Mouse (Mus musculus) adrenal gland, adult (tissue): ENCODE results near the gene Cdk18.

Experiments
- DNase-seq, 2 experiments: peaks; one replicate each; pipeline ENCODE4 v3.0.0; 2022 to 2023; ENCODE audit warnings: low spot score in 1 of 2; ENCODE audit not compliant: inconsistent age in 2 of 2

The Cdk18 gene

DNA sequence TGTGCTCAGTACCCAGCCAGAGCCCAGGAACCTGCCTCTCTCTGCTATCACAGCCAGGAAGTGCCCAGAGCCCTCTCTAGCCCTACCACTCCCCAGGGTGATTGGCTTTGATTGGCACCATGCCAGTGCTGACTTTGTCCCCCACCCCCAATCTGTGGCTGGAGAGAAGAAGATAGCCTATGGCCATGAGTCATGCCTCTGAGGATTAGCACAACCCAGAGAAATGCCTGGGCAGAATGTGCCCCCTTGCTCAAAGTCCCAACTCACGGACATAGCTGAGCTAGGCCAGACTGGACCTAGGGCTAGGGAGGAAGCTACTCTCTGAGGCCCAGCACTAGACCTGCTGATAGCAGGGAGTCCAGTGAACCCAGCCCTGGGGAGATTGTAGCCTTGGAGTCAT lies 10.7 kb upstream of the Cdk18 start:
- peak in 1 of 2 experiments; percentile 37 for DNase-seq

- peak in 1 of 2 experiments; percentile 1 for DNase-seq
These were observed 9.9 kb upstream of the Cdk18 start for GRCm38 (mm10) chr1:132149410-132149809.

DNA sequence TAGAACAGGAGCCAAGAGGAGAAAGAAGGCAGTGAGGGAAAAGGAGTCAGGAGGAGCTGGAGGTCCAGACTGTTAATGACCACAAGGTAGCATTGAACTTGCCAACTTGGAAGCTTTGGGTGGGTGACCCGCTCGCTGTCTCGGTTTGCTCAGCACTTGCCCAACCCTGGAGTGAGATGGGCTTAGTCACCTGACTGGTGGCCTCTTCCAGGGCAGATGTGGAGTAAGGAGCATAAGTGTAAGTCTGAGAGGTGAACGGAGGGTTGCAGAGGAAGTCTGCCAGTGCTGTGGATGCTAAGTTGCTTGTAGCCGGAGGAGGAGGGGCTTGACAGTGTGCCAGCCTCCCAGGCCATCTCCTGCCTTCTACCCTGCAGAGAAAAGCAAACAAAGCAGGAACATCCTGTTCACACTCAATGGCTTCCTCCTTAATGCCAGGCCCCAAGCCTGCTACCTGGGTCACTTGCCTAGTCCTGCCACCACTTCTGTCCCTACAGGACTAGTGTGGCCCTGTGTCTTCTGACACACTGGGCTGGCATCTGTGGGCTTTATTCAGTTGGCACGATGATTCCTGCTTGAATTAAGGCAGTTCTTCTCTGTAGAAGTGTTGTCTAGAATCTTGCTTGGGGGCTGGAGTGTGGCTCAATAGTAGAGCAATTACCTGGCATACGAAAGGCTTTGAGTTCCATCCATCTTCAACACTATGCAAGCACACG lies 6.6 kb upstream of the Cdk18 start:
- peak in 1 of 2 experiments; percentile 49 for DNase-seq

DNA sequence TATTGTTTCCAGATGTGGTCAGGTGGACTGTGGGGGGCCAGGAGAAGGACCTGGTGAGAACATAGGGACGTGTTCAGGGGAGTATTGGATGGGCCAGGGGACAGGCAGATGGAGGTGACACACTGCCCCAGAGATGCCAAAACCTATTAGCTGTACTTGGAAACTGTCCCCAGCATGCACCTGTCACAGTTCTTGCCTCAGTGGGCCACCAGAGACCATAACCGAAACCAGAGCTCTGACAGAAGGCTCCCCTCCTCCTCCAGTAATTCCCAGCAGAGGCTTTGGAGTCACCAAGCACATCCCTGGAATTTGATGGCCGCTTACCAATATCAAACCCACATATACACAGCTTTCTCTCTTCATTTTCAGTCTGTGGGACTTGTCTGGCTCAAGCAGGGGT lies 5.4 kb upstream of the Cdk18 start:
- DNase-seq, result no peak

DNA sequence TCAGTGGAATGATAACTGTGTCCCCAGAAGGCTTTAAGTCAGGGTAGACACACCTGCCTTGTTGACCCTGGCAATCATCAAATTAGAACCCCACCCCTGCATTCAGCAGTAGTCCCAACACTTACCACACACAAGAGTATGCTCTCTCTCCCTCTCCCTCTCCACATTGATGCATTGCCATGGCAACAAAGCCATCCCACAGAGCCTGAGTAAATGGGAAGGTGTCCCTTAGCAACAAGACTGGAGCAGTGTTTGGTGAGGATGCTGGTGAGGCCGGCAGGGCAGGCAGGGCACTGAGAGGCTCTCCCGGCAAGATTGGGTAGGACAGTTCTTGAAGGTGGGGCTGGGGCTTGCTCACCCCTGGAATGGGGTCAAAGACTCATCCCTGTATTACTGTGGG lies 4.7 kb upstream of the Cdk18 start:
- no peak for DNase-seq

GRCm38 (mm10) chr1:132143730-132144129 lies 4.2 kb upstream of the Cdk18 start:
- DNase-seq, result no peak

DNA sequence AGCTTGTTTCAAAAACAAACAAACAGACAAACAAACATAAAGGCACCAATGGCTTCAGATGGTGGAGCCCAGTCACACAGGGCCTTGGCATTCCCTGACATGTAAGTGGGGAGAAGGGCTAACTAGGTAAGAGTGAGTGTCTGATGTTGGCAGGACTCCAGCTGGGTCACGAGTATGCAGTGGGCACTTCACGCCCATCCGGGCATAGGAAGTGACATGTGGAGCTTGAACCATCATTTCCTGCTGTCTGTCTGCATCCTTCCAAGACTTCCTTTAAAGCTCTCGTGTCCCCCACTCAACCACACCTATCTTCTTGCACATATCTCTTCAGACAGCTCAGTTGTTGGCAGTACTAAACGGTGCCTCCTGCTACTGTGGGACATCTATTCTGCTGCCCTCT lies 3.6 kb upstream of the Cdk18 start:
- peak in 1 of 2 experiments; percentile 40 for DNase-seq

DNA sequence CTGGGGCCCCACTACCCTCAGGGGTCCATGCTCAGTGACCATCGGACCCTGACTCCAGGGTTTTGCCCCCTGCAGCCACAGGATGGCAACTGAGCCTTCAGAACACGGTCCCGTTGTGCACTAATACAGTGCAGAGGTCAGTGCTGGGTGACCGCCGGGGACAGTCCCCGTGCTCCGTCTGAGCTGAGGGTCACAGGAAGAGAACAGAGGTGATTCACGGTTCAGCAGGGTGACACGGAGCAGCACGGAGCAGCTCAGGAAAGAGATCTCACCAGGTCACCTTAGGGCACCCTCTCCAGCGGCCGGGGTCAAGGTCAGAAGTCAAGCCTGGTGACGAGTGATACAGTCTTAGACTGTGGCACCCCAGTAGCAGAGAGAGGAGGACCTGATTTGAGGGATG lies 2.3 kb upstream of the Cdk18 start:
- DNase-seq, result peak in 1 of 2 experiments; percentile 63

DNA sequence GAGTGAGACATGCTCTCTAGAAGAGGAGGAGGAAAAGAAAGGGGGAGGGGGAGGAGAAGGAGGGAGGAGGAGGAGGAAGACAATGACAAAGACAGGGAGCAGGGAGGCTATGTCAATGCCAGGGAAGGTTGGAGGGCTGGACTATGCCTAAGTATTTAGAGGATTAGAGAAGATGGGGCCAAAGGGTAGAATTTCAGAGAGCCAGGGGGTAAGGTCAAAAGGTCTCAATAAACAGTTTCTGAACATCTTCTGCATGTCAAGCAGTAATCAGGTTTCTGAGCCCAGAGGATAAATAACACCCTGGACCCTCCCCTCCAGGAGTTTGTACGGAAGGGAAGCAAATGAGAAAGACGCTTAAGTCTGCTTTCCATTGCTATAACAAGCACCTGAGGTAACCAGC lies 1.7 kb upstream of the Cdk18 start:
- no peak for DNase-seq

- DNase-seq, result peak; percentile 56 to 74
These were observed 1.1 kb upstream of the Cdk18 start for GRCm38 (mm10) chr1:132140574-132140973.

DNA sequence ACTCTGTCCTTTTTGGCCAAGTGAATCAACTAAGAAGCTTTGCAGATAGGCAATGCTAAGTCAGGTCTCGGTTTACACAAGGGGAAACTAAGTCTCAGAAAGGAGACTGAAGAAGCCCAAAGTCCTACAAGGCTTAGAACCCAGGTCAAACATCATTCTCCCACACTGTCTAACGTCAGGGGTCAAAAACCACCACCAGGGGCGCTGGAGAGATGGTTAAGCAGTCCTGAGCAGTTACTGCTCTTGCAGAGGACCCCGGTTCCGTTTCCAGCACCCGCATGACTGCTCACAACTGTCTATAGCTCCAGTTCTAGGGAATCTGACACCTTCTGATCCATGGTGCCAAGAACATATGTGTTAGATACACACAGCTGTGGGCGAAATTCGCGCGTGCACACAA lies 687 bp upstream of the Cdk18 start:
- DNase-seq, result peak; percentile 50 to 83

DNA sequence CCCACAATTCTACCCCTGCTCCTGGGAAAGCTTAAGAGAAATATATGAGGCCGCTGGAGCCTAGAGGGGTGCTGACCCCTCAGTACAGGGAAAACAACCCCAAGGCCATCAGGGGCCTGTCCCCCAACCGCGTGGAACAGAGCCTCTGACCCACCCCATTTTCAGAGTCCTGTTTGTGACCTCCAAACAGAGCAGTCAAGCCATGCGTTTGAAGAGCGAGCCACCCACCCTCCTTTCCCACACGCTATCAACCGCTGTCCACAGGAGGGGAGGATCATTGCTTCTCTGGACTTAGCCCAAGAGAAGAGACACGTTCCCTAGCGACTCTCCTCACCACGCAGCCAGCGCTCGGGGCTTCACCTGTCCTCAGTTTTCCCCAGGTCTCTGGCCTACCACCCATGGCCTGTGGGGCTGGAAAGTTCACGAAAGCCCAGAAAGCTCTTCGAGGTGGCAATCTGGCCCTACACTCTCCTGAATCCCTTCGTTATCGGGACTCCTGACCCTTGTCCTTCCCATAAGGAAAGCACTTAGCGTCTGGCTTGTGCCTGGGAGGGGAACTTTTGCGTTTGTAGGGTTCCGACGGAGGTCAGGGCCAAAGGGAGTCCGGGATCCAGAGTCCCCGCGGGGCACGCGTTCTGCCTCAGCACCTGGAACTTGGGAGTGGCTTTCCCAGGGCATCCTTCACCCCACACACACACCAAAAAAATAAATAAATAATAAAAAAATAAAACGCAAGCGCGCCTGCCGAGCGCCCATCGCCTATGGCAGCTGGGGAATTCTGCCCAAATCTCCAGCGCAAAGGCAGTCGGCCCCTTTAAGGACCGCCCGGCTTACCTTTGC lies 688 bp downstream of the Cdk18 start:
- peak; percentile 35 to 72 for DNase-seq

- peak; percentile 33 to 63 for DNase-seq
These were observed 1.4 kb downstream of the Cdk18 start for GRCm38 (mm10) chr1:132137935-132138575.

GRCm38 (mm10) chr1:132136847-132137246 lies 2.6 kb downstream of the Cdk18 start:
- DNase-seq, result no peak

DNA sequence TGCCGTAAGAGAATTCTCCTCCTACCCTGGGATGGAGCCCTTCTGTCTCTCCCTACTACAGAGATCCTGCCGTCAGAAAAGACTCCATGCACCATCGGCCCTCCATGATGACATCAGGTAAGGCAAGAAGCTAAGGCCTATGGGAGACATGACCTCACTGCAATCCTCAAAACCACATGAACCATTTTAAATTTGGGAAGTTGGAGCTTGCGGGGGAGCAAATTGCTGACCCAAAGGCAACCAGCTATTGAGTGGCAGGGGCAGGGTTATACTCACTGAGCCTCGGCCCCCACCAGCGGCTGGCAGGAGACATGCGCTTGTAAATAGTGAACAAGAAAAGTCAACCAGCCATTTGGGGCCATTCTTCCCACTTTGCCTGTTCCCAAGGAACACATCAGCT lies 3.9 kb downstream of the Cdk18 start:
- DNase-seq, result no peak

GRCm38 (mm10) chr1:132128311-132128710 lies 11.2 kb downstream of the Cdk18 start:
- DNase-seq, result no peak

GRCm38 (mm10) chr1:132125803-132126405 lies 13.6 kb downstream of the Cdk18 start:
- DNase-seq, result no peak

DNA sequence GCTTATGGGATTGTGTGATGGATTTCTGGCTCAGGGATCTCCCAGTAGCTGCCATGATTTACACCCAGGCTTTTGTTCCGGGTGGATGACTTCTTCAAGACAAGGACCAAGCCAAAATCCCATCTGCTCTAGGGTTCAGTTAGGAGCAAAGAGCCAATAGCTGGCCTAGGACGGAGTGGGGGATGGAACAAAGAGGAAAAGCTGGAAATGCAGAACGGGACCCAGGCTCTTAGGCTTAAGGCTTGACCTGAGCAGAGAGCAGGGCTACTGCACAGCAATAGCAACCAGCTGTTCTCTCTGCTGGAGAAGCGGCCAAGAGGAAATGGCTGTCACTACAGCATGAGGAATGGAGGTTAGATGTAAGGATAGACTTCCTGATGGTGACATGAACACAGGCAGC lies 14.2 kb downstream of the Cdk18 start:
- DNase-seq, result no peak

DNA sequence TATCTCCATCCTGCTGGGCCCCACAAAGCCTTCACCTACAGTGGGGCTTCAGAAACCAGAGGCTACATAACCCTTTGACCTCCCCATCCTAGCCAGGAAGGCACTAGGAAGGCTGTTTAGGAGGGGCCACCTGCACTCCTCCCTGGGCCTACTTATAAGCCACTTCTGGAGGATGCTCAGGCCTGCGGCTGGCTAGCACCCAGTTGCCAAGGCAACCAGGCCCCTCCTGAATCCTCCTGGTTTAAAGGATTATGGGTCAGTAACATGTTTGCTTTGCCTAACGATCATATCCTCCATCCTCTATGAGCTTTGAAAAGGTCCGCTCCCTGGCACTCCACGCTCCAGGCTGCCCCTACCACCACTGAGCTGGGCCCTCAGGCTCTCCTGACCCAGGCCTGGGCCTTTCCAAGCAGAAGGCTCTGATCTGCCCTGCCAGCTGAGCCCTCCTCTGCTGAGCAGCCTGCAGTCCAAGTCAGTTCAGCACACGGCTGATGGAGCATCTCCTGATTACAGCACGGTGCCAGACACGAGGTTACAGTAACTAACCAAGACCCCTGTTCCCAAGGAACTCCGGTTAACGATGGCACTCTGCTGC lies 16.0 kb downstream of the Cdk18 start:
- DNase-seq, result no peak

DNA sequence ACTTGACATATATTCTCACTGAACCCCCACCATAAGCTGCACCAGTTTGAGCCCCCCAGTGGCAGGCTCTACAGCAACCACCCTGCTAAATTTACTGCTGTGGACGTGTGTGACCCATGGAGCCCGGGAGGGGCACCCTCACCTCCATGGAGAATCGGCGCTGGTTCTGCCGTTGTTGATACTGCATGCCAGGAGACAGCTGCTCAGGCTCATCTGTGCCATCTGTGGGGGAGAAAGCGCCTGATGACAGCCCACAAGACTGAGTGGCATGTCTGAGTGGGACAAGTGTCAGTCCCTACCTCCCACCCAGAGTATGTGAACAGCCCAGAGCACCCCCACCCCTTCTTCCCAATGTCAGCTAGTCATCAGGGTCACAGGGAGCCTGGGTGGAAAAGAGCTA lies 17.6 kb downstream of the Cdk18 start:
- peak in 1 of 2 experiments; percentile 8 for DNase-seq

DNA sequence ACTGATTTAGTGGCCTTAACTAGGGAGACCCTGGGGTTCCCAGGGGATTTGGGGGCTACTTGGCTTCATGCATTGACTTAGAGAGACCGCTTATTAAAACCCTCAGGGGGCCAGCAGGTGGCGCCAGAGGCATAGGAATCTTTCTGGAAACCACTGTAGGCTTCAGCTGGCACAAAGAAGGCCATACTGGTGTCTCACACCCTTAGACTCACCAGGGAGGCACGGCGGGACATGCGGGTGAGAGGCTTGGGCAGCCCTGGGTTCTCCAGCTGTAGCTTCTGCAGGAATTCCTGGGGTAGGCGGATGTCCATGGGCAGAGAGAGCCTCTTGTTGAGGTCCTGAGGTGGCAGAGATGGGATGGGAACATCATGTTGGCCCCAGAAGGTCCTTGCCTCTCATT lies 18.2 kb downstream of the Cdk18 start:
- peak; percentile 83 to 96 for DNase-seq
